ENCODE assay signal across 33 mouse cellular contexts in the genomic region with DNA sequence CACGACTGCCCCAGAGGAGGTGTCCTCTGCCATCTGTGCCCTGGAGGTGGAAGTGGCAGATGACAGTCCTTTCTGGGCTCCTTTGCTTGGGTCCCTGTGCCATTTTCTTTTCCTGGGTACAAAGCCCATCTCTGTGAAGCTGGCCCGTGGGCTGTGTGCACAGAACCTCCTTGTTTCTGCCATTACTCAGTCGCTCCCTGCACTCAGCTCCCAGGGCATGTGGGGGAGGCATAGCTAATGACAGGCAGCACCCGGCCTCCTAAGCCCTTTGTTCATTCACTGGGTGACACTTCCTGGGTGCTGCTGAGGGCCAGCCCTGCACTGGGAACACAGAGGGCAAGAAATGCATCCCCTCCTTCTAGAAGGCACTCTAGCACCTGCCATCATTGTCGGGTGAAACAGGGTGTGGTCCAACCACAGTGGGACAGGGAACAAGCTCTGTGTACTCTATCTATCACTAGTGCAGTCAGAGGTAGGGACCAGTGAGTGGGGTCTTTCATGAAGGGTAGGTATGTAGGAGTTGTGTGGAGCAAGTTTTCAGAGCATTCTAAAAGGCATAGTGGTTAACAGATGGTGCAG.
A peak's percentile ranks its signal among the peaks of the same experiment; 100 is the strongest.
DNase-seq lines count a peak whose midpoint lies in the region; ATAC-seq and TF ChIP-seq lines count a peak whose summit lies in the region.
"Had no signal": no experiment of that assay in that cellular context is flagged by ENCODE, and none has a peak within 500 bp of the region (broad histone marks: within the 10 kb centered on the region; RNA-seq: fewer than 3 reads in every experiment).

No protein-coding gene starts in this region.

- TF ChIP-seq POLR2A in bone marrow, adult 2 months (IDR thresholded peaks at IDR 0.05; ENCODE audit: borderline replicate concordance, control insufficient read depth, low read depth, low read length): no peak
- no peak for TF ChIP-seq POLR2A in olfactory bulb, adult 2 months (IDR thresholded peaks at IDR 0.05; ENCODE audit: insufficient read depth, low read depth, low read length)

- H3K4me2 ChIP-seq in midbrain, postnatal 0 days (ENCODE audit: low read depth, low read length, poor library complexity, severe bottlenecking): no peak overlapping the region
- H3K4me2 ChIP-seq: embryonic facial prominence, embryonic 15.5 days; heart, embryonic 13.5 days; hindbrain, embryonic 15.5 days; kidney, embryonic 15.5 days; liver, embryonic 15.5 days; lung, embryonic 15.5 days; midbrain, embryonic 15.5 days; neural tube, embryonic 13.5 days had no signal

- no peaks in the 10 kb centered on the region for H3K27me3 ChIP-seq in midbrain, postnatal 0 days (ENCODE audit: insufficient read depth, low read length)
- H3K27me3 ChIP-seq: embryonic facial prominence, embryonic 15.5 days; heart, embryonic 13.5 days; hindbrain, embryonic 15.5 days; kidney, embryonic 15.5 days; liver, embryonic 15.5 days; lung, embryonic 15.5 days; midbrain, embryonic 15.5 days; neural tube, embryonic 13.5 days; Patski had no signal

- no peaks in the 10 kb centered on the region for H3K9me3 ChIP-seq in midbrain, postnatal 0 days (ENCODE audit: low read length)
- H3K9me3 ChIP-seq: embryonic facial prominence, embryonic 15.5 days; G1E; heart, embryonic 13.5 days; hindbrain, embryonic 15.5 days; kidney, embryonic 15.5 days; liver, embryonic 15.5 days; lung, embryonic 15.5 days; midbrain, embryonic 10.5 days; midbrain, embryonic 15.5 days; neural tube, embryonic 13.5 days had no signal

- no peaks in the 10 kb centered on the region for H3K36me3 ChIP-seq in midbrain, postnatal 0 days (ENCODE audit: insufficient read depth, low read length)
- H3K36me3 ChIP-seq: embryonic facial prominence, embryonic 15.5 days; G1E; heart, embryonic 13.5 days; hindbrain, embryonic 15.5 days; kidney, embryonic 15.5 days; liver, embryonic 15.5 days; lung, embryonic 15.5 days; midbrain, embryonic 10.5 days; midbrain, embryonic 15.5 days had no signal

- peak; percentile 36 for ATAC-seq in frontal cortex, adult (ENCODE audit: low TSS enrichment)
- no peak for ATAC-seq in midbrain, postnatal 0 days (ENCODE audit: low FRiP score)
- ATAC-seq: forebrain, embryonic 14.5 days; midbrain, embryonic 15.5 days; Patski had no signal

- H3K4me1 ChIP-seq in bone marrow, adult 2 months (ENCODE audit: control insufficient read depth, insufficient read depth, low read length): peaks cover 3% of the 10 kb centered on the region; the same call in 1 of the 2 replicates
- H3K4me1 ChIP-seq in olfactory bulb, adult 2 months (ENCODE audit: control insufficient read depth, insufficient read depth, low read length): peaks cover 52% of the 10 kb centered on the region
- no peaks in the 10 kb centered on the region for H3K4me1 ChIP-seq in midbrain, postnatal 0 days (ENCODE audit: insufficient read depth, low read length)
- H3K4me1 ChIP-seq: hindbrain, embryonic 15.5 days; midbrain, embryonic 15.5 days had no signal

- H3K27ac ChIP-seq in bone marrow, adult 2 months (ENCODE audit: control insufficient read depth, insufficient read depth, low read depth, low read length, poor library complexity): peak overlapping the region; percentile 82
- peak overlapping the region; percentile 61 for H3K27ac ChIP-seq in olfactory bulb, adult 2 months (ENCODE audit: insufficient read depth, low read depth, low read length)
- H3K27ac ChIP-seq in midbrain, postnatal 0 days (ENCODE audit: low read depth, low read length): no peak overlapping the region
- H3K27ac ChIP-seq: embryonic facial prominence, embryonic 15.5 days; heart, adult 2 months; heart, embryonic 13.5 days; hindbrain, embryonic 15.5 days; kidney, embryonic 15.5 days; liver, embryonic 15.5 days; lung, embryonic 15.5 days; midbrain, embryonic 15.5 days; neural tube, embryonic 13.5 days had no signal

- H3K4me3 ChIP-seq in bone marrow, adult 2 months (replicated peaks; ENCODE audit: control insufficient read depth, low read depth, low read length): no peak overlapping the region
- no peak overlapping the region for H3K4me3 ChIP-seq in olfactory bulb, adult 2 months (ENCODE audit: insufficient read depth, low read depth, low read length)
- no peak overlapping the region for H3K4me3 ChIP-seq in midbrain, postnatal 0 days (ENCODE audit: low read depth, low read length)
- H3K4me3 ChIP-seq: embryonic facial prominence, embryonic 15.5 days; gastrocnemius, adult 2 months; heart, adult 2 months; heart, embryonic 13.5 days; hindbrain, embryonic 15.5 days; kidney, embryonic 15.5 days; liver, embryonic 15.5 days; lung, embryonic 15.5 days; midbrain, embryonic 10.5 days; midbrain, embryonic 15.5 days; neural tube, embryonic 13.5 days had no signal

- WGBS in bone marrow, adult 2 months: 66% methylated on average over 5 of the region's 5 CpGs
- WGBS in olfactory bulb, adult 2 months: 43% methylated on average over 5 of the region's 5 CpGs
- 77% methylated on average over 5 of the region's 5 CpGs for WGBS in midbrain, postnatal 0 days

- H3K9ac ChIP-seq in midbrain, postnatal 0 days (replicated peaks; ENCODE audit: low read length, poor library complexity, severe bottlenecking): no peak overlapping the region
- H3K9ac ChIP-seq: embryonic facial prominence, embryonic 15.5 days; heart, embryonic 13.5 days; hindbrain, embryonic 15.5 days; kidney, embryonic 15.5 days; liver, embryonic 15.5 days; lung, embryonic 15.5 days; midbrain, embryonic 15.5 days; neural tube, embryonic 13.5 days had no signal

- intact Hi-C loops in left cerebral cortex, postnatal 14 days (cut with DNase I): no loop called here

- DNase-seq in frontal cortex, postnatal 14 days (ENCODE audit: low spot score in 2 of 2): no peak
- peak; percentile 59 for DNase-seq in left cerebral cortex, adult 11 months (ENCODE audit: low spot score)
- no peak for DNase-seq in left cerebral cortex, postnatal 14 days (ENCODE audit: low spot score in 2 of 2)
- no peak for DNase-seq in midbrain, postnatal 0 days (ENCODE audit: low spot score)
- no peak for DNase-seq in thymus, postnatal 36 days
- DNase-seq: adrenal gland, postnatal 14 days; cerebellum, adult 18-20 months; cerebellum, postnatal 10 days; gastrocnemius, adult 2 months; heart, adult 2 months; heart, postnatal 10 days; kidney, adult 18-20 months; kidney, postnatal 25 days; liver; retina, postnatal 1 day; right cerebral cortex, postnatal 25 days; spleen, adult 18-20 months; thymus, adult 2 months had no signal

- TF ChIP-seq CTCF in bone marrow, adult 2 months (IDR thresholded peaks at IDR 0.05; ENCODE audit: control insufficient read depth, insufficient read depth, low read length): no peak
- no peak for TF ChIP-seq CTCF in olfactory bulb, adult 2 months (IDR thresholded peaks at IDR 0.05; ENCODE audit: insufficient read depth, low read depth, low read length)
- no peak for TF ChIP-seq CTCF in midbrain, postnatal 0 days (IDR thresholded peaks at IDR 0.05)
